Mouse (Mus musculus) embryonic fibroblast, embryonic 13.5 days (primary cell): ENCODE results near the gene Vps25.

Experiments used
- CTCF ChIP-seq: IDR thresholded peaks from 2 replicates; pipeline ENCODE4 v1.5.1; 2011; ENCODE audit warnings: mild to moderate bottlenecking, control low read depth, low read length, moderate library complexity, borderline replicate concordance; ENCODE audit not compliant: insufficient read depth
- POLR2A ChIP-seq: IDR thresholded peaks from 2 replicates; pipeline ENCODE4 v1.6.1; 2011; ENCODE audit warnings: low read depth, mild to moderate bottlenecking, control low read depth, low read length, moderate library complexity

DNA sequence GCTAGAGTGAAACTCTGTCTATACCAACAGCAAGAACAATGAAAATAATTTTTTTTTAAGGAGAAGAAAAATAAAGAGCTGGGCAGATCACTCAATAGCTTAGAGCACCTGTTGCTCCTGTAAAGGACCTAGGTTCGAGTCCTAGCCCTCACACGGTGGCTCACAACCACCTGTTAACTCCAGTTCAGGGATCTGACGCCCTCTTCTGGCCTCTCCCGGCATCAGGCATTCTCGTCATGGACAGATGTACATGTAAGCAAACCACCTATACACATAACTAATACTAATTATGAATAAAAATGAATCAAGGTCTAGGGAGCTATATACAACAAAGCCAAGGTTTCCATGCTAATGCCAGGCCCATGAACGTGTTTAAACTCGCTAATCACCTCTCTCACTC is 47.4 kb downstream of the Vps25 start:
- no peak for TF ChIP-seq CTCF
- TF ChIP-seq POLR2A: no peak
